Mouse (Mus musculus): ENCODE data around the gene Dnajb1.
A peak's percentile ranks its signal among the peaks of the same experiment; 100 is the strongest.
"Not testable (repeated sequence)": the region's sequence is repeated elsewhere in the genome, so short reads cannot be mapped to it uniquely, and the experiment has no call there.

Gene Dnajb1

GRCm38 (mm10) chr8:83607661-83608397, at the start of gene Dnajb1, which contains the start of gene Tecr:
Gene Dnajb1 (plus strand): TSS chr8:83608193.
Gene Tecr (minus strand): TSS chr8:83607971.
- peak; percentile 99 for DNase-seq (ENCODE audit: low spot score)

DNA sequence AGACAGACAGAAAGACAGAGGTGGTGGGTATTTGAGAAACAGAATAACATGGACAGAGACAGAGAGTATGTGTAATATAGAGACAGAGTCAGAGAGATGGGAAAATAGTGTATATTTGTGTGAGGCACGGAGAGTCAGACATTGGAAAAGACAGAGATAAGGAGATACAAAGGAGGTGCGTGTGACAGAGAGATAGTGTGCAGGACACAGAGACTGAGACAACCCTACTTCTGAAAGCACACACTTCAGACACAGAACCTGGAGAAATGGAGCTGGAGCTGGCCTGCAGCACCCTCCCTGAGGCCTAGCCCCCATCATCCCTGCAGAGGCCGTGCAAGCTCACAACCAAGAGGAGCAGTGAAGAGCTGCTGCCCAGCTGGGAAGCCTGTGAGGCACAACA, 45.3 kb upstream of the Dnajb1 start:
- DNase-seq (ENCODE audit: low spot score): no peak

GRCm38 (mm10) chr8:83563246-83563645, 44.7 kb upstream of the Dnajb1 start:
- DNase-seq (ENCODE audit: low spot score): no peak

GRCm38 (mm10) chr8:83565731-83566375, 42.1 kb upstream of the Dnajb1 start:
- DNase-seq (ENCODE audit: low spot score): no peak

DNA sequence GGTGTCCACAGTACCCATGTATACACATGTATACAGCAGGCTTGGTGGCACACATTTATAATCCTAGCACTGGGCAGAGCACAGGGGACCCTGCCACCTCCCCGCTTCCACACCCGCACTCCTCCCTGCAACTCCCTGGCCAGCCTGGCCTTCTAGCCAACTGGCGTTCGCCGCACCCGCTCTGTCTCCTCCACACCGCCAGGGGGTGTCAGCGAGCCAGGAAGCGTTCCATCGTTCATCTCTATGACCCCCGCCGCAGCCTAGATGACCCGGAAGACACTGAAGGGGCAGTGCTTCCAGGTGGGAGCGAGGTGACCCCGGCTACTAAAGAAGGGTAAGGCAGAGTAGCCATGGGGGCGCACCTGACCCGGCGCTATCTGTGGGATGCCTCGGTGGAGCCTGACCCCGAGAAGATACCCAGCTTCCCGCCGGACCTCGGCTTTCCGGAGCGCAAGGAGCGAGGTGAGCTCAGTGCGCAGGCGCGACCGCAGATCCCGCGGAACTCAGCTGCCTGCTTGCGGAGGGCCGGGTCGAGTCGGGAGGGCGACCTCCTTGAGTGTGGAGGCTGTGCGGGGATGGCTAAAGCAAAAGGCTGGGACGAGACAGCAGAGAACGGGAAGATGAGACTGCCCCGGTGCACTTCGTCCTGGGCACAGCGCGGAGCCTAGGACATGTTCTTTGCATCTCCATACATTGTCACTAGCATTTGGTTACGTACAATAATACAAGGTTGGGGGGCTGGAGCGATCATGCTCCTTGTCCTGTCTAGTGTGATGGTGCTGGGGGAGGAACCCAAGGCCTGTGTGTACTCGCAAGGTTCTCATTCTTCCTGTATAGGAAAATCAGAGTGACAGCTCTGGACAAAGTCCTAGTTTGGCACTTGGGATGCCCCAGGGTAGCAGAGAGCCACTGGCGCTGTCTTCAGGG, 41.3 kb upstream of the Dnajb1 start, which contains the start of gene Ndufb7:
Gene Ndufb7, plus strand, starts transcription at position 203 of the 927 bp plus-strand sequence.
- DNase-seq (ENCODE audit: low spot score): peak; percentile 86

- no peak for DNase-seq (ENCODE audit: low spot score)
Measured at GRCm38 (mm10) chr8:83567668-83568067, 40.3 kb upstream of the Dnajb1 start.

GRCm38 (mm10) chr8:83568128-83568527, 39.9 kb upstream of the Dnajb1 start:
- no peak for DNase-seq (ENCODE audit: low spot score)

DNA sequence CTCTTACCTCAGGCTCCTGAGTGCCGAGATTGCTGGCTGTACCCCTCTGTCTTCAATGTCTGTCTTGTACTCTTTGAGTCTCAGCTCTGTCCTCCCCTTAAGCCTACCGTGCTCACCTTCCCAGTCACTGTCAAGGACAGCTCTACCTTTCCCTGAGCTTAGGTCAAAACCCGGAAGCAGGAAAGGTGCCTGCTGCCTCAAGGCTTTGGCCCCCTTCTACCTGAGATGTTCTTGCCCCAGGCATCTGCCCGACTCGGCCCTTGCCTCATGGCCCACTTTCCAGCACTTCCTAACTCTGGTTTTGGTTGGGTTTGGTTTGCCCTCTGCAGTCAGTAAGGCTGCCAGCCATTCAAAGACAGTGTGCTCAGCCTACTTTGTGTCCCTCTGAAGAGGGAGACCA, 39.2 kb upstream of the Dnajb1 start:
- DNase-seq (ENCODE audit: low spot score): no peak

DNA sequence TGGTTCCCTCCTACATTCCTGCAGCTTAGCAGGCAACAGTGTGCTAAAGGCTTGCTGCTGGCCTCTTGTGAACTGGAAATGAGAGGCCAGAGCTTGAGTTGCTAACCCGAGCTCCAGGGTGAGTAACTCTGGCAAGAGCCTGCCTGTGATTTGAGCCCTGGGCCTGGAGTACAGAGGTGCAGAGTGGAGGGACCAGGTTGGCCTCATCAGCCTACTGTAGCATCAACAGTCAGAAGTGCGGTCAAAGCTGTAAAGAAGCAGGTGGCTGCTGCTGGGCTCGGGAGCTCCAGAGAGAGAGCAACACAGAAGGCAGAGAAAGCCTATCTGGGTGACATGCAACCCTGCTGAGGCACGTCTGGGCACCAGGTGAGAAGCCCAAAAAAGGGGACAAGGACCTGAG, 38.8 kb upstream of the Dnajb1 start:
- DNase-seq (ENCODE audit: low spot score): no peak

- DNase-seq (ENCODE audit: low spot score): no peak
Measured at GRCm38 (mm10) chr8:83570272-83571000, 37.6 kb upstream of the Dnajb1 start.

GRCm38 (mm10) chr8:83571001-83571340, 37.0 kb upstream of the Dnajb1 start:
- DNase-seq (ENCODE audit: low spot score): not testable (repeated sequence)

DNA sequence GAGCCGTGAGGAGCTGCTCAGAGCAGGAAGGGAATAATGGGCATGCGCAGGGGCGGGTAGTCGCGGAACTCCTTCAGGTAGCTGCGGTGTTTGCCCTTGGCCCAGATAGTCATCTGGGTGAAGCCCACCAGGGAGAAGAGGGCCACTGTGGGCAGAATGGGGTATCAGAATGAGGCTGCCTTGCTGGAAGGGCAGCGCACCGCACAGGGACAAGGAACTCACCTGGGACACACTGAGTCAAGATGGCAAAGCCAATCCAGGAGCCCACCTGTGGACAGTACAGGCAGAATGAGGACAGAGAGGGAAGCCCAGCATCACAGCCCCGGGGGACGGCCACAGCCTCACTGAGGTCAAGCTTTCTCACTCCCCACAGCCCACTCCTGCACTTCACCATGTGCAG, 36.2 kb upstream of the Dnajb1 start:
- DNase-seq (ENCODE audit: low spot score): no peak

- no peak for DNase-seq (ENCODE audit: low spot score)
Measured at GRCm38 (mm10) chr8:83572246-83572812, 35.7 kb upstream of the Dnajb1 start.

DNA sequence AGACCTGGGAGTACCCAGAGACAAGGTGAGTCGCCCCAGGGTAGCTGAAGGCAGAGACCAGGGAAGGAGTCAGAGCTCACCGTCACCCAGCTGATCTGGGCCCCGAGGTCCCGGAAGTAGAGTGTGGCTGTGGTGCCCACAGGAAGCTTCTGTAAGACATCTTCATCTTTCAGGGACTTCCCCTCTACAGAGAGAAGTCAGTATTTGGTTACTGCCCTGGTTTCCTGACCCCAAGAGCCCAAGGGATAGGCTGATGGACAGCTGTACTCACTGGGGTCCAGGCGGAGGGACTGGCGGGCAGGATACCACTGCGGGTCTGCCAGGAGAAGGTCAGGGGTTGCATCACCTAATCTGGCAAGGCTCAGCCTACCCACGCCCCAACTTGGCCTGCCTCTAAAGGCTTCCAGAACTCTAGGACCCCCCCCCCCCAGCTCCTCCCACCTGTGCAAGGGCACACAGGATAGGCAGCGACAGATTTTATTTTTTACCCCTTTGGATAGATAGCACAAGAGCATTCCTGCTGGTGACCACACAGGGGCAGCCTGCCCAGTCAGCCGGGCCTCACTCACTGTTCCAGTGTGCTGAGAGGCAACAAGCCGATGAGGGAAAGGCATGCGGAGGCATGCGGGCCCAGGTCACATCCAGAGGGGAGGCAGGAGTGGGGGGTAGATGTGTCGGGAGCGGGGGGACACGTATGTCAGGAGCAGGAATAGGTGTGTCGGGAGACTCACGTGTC, 34.7 kb upstream of the Dnajb1 start:
- no peak for DNase-seq (ENCODE audit: low spot score)

GRCm38 (mm10) chr8:83574631-83575315, 33.2 kb upstream of the Dnajb1 start:
- DNase-seq (ENCODE audit: low spot score): no peak

DNA sequence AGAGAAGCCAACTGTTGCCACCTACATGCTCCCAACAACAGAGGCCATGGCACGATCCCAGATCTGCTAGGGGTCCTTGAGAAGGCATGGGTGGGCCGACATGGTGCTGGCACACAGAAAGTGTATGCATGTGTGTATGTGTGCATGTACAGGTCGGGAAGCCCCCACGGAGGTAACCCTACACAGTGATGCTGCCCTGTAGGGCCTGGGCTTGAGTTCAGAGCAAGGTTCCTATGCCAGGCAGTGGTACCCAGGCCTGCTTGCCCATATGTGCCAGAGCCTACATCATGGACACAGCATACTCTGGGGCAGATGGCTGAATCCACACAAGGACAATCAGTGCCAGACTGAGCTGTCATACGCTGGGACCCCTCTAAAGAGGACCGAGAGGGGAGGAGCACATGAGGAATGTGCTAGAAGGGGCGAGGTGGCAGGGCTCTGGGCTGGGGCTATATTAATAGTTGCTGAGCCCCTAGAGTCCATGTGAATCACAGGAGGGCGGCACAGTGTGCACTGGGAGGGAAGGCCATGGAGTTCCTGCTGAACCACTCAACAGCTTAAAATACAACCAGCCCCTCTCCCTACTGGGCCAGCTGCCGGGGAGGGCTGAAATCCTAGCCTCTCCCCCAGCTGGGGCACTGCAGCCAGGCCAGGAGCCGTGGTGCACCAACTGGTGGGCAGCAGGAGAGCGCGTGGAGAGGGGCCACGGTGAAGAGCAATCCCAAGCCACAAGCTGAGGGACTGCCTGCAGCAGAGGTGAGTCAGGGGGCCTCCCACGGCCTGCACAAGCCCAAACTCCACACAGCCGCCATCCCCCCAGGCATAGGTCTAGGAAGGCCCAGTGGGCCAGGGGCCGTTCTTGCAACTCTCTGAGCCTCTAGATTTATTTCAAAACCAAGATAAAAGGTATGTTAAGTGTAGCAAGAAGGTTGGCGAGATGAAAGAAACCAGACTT, 32.2 kb upstream of the Dnajb1 start:
- no peak for DNase-seq (ENCODE audit: low spot score)

DNA sequence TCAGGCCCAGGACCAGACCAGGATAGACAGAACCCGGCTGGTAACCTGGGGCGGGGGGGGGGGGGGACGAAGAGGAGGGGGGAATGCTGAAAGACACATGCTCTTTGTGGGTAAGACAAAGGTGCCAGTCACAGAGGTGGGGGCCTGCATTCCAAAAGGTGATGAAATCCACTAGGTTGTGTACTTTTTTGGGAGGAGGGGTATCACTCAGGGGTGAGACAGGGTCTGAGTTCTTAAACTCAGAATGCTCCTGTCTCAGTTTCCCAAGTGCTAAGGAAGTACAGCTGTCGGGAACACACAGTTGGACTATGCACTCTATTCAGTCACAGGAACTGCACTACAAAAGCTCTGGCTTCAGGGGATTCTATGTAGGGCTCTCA, 31.5 kb upstream of the Dnajb1 start:
- DNase-seq (ENCODE audit: low spot score): no peak

DNA sequence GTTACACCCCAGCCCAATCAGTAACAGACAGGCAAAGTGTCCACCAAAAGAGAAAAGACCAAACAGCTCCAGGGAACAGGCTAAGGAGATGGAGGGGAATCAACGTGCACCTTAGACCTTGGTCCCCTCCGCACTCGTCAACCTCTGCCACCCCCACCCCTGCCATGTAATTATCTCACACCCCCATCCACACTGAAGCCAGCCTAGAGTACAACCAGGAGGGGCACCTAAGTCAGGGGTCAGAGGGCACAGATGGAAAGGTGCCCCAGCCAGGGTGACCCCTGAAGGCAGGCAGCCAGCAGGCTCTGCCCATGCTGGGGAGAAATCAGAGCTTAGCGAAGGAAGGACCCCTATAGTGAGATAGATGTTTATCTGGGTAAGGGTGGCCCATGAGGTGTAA, 31.1 kb upstream of the Dnajb1 start:
- no peak for DNase-seq (ENCODE audit: low spot score)

DNA sequence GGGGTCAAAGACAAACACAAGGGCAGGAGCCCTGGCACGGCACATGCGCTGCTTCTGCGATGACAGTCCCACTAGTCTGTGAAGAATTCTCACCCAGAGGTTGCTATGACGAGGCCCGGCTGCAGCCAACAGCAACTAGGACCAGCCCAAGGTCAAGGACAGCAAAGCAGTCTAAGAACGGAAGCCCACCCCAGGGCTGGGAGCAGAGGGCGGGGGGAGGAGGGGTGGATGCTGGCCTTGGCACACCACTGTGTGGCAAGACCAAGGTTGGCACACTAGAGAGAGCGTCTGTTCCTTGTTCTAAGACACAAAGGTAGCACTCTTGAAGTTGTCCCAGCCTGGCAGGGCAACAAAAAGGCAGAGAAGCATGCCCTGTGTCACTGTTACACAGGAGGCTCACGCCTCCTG, 30.6 kb upstream of the Dnajb1 start:
- no peak for DNase-seq (ENCODE audit: low spot score)
